Mouse (Mus musculus) heart, postnatal 0 days (tissue): ENCODE measurements around the gene Tango2.

Experiments used
- CTCF ChIP-seq: IDR thresholded peaks from 2 replicates; pipeline ENCODE4 v1.5.1; 2016; ENCODE audit warnings: antibody characterized with exemption, control low read depth, low read depth
- EP300 ChIP-seq: IDR thresholded peaks from 2 replicates; pipeline ENCODE4 v1.6.1; 2016; ENCODE audit warnings: antibody characterized with exemption, low read depth

GRCm38 (mm10) chr16:18395620-18396036 is 47.7 kb upstream of the Tango2 start:
- TF ChIP-seq CTCF (no peak), EP300 (no peak)
